Mouse (Mus musculus): ENCODE data around the gene Rhobtb3. TPM values are rescaled to one million over a fixed set of nuclear protein-coding genes. Genes with fewer than 3 reads are reported as not detected.

Gene Rhobtb3
- polyA plus RNA-seq, 1 experiment from 2014 or later: 21.0 TPM

DNA sequence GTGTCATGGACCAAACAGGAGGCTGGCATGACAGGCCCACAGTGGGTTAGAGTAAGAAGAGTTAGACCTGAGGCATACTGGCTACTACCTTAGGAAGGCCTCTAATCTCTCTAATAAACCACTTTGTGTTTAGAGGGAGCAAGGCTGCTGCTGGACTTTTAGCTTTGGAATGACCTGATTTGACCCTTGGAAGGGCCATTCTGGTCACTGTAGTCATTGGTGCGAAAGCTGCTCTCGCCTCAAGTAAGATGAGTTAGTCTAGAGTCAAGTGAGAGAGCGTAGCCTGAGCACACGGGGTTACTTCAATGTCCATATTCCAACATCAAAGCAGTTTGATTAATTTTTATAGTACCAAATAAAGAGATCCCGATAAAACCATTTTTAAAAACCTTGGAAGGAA, 100.4 kb downstream of the Rhobtb3 start:
- Histone ChIP-seq H3K27me3 (no peaks in the 10 kb centered on the region), H3K9me3 (no peaks in the 10 kb centered on the region), H3K4me2 (no peak overlapping the region), H3K27ac (replicated peaks) (no peak overlapping the region), H3K4me1 (replicated peaks) (peaks cover 30% of the 10 kb centered on the region), H3K36me3 (peaks cover 9% of the 10 kb centered on the region), H3K9ac (no peak overlapping the region), H3K4me3 (no peak overlapping the region)
- WGBS: 90% methylated on average over 5 of the region's 5 CpGs
- no peak for ATAC-seq (ENCODE audit: low FRiP score, low read depth)

GRCm38 (mm10) chr13:75841950-75842349, 101.8 kb downstream of the Rhobtb3 start:
- no peak overlapping the region for H3K27ac ChIP-seq (replicated peaks)
- WGBS: 82% methylated on average over 3 of the region's 3 CpGs
- peak overlapping the region; percentile 63 for H3K4me2 ChIP-seq
- H3K9ac ChIP-seq: no peak overlapping the region
- no peaks in the 10 kb centered on the region for H3K9me3 ChIP-seq
- peak overlapping the region; percentile 50 for H3K4me3 ChIP-seq
- H3K27me3 ChIP-seq: no peaks in the 10 kb centered on the region
- no peaks in the 10 kb centered on the region for H3K36me3 ChIP-seq
- peaks cover 30% of the 10 kb centered on the region for H3K4me1 ChIP-seq (replicated peaks)
- ATAC-seq (ENCODE audit: low FRiP score, low read depth): no peak

DNA sequence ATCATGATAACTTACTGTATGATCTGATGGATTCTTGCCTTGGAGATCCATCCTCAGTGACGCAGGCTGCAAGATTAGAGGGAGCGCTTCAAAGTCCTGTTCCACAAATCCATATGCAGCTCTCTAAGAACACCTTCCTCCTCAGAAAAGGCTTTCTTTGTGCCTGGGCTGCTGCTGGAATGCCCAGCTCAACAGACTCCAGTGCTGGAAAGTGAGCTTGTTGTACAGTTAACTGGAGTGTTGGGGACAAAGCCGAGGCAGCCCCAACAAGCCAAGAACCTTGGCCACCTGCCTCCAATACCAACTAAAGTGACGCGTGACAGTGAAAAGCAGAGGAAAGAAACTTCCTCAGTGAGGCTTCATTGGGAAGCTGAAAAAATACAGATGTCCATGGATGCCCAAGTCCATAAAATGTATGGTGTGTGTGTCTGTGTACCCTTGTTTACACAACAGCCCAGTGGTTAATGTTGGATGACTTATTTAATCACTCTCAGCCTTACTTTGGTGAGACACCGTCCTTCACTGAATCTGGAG, 102.9 kb downstream of the Rhobtb3 start:
- H3K36me3 ChIP-seq: no peaks in the 10 kb centered on the region
- no peaks in the 10 kb centered on the region for H3K9me3 ChIP-seq
- peak overlapping the region; percentile 51 for H3K9ac ChIP-seq
- H3K4me2 ChIP-seq: peak overlapping the region; percentile 63
- H3K4me3 ChIP-seq: peak overlapping the region; percentile 50
- peak overlapping the region; percentile 77 for H3K27ac ChIP-seq (replicated peaks)
- WGBS: 52% methylated on average over 6 of the region's 6 CpGs
- no peaks in the 10 kb centered on the region for H3K27me3 ChIP-seq
- no peak for ATAC-seq (ENCODE audit: low FRiP score, low read depth)
- H3K4me1 ChIP-seq (replicated peaks): peaks cover 30% of the 10 kb centered on the region

DNA sequence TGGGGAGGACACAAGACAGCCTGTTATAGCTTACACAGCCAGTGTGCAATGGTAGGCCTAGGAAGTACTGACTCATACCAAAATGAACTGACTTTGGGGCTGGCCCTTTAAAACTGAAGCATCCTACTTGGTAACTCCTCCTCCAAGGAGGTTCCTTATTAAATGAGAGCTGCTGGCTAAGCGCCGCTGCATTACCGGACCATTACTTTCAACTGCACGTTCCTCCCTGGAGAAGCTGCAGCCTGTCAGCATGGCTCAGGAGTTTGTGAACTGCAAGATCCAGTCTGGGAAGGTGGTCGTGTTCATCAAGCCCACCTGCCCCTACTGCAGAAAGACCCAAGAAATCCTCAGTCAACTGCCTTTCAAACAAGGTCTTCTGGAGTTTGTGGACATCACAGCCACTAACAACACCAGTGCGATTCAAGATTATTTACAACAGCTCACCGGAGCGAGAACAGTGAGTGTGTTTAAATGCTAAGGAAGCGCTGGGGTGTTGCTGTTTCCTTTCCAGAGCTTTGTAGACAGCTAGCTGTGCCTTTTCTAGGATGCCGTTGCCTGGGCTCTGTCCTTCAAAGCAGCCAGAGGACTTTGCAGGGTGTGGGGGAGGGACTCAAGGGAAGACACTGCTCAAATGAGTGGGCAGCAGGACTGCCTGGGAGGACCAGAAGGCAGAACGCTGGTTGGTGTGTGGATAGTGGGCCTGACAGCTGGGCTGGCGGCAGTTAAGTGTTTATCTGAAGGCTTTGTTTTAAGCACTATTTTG, 103.8 kb downstream of the Rhobtb3 start, which contains the start of gene Glrx:
Gene Glrx (plus strand): TSS at position 150 of the 763 bp plus-strand sequence.
- H3K9me3 ChIP-seq: no peaks in the 10 kb centered on the region

GRCm38 (mm10) chr13:75838506-75838905, 105.2 kb downstream of the Rhobtb3 start:
- Histone ChIP-seq H3K4me2 (no peak overlapping the region), H3K27ac (replicated peaks) (no peak overlapping the region), H3K4me1 (replicated peaks) (peaks cover 30% of the 10 kb centered on the region), H3K36me3 (no peaks in the 10 kb centered on the region), H3K4me3 (no peak overlapping the region), H3K27me3 (no peaks in the 10 kb centered on the region), H3K9ac (no peak overlapping the region), H3K9me3 (no peaks in the 10 kb centered on the region)
- no peak for ATAC-seq (ENCODE audit: low FRiP score, low read depth)
- WGBS: 98% methylated on average over 4 of the region's 4 CpGs

More for the DNA sequence above, 103.8 kb downstream of the Rhobtb3 start, which contains the start of gene Glrx:
- Histone ChIP-seq H3K27ac (replicated peaks) (peak within 1 kb of the TSS; percentile 77), H3K4me2 (peak within 1 kb of the TSS; percentile 63), H3K36me3 (no peaks in the 10 kb centered on the region), H3K27me3 (no peaks in the 10 kb centered on the region), H3K4me1 (replicated peaks) (peaks cover 30% of the 10 kb centered on the region), H3K9ac (peak within 1 kb of the TSS; percentile 51), H3K4me3 (peak within 1 kb of the TSS; percentile 50)
- WGBS: 0% methylated on average over 12 of the region's 12 CpGs
- peak; percentile 94 for ATAC-seq (ENCODE audit: low FRiP score, low read depth)

DNA sequence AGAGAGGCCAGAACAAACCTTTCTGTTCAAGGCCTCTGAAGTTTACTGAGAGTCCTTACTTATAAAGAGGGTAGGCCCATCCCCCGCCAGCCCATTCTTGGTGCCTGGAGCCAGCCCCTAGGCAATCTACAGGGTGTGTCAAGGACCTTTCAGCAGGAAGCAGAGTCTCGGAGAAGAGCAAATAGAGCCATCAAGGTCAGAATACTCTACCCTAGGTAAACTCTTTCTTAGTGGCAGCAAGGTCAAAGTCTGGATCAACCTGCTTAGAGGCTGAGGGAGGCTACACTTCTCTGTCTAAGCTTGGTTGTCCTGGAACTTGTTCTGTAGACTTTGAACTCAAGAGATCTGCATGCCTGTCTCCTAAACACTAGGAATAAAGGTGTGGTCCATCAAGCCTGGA, 108.3 kb downstream of the Rhobtb3 start:
- WGBS: 74% methylated on average over 2 of the region's 2 CpGs
- no peaks in the 10 kb centered on the region for H3K9me3 ChIP-seq
- H3K36me3 ChIP-seq: no peaks in the 10 kb centered on the region
- no peak overlapping the region for H3K27ac ChIP-seq (replicated peaks)
- peaks cover 6% of the 10 kb centered on the region for H3K4me1 ChIP-seq (replicated peaks)
- H3K27me3 ChIP-seq: no peaks in the 10 kb centered on the region
- no peak overlapping the region for H3K4me2 ChIP-seq
- ATAC-seq (ENCODE audit: low FRiP score, low read depth): no peak
- no peak overlapping the region for H3K9ac ChIP-seq
- H3K4me3 ChIP-seq: no peak overlapping the region

GRCm38 (mm10) chr13:75833499-75833898, 110.2 kb downstream of the Rhobtb3 start:
- no peaks in the 10 kb centered on the region for H3K4me1 ChIP-seq (replicated peaks)
- no peak for ATAC-seq (ENCODE audit: low FRiP score, low read depth)
- no peak overlapping the region for H3K27ac ChIP-seq (replicated peaks)
- H3K9ac ChIP-seq: no peak overlapping the region
- H3K4me2 ChIP-seq: no peak overlapping the region
- no peaks in the 10 kb centered on the region for H3K9me3 ChIP-seq
- no peak overlapping the region for H3K4me3 ChIP-seq
- H3K36me3 ChIP-seq: no peaks in the 10 kb centered on the region
- no peaks in the 10 kb centered on the region for H3K27me3 ChIP-seq

DNA sequence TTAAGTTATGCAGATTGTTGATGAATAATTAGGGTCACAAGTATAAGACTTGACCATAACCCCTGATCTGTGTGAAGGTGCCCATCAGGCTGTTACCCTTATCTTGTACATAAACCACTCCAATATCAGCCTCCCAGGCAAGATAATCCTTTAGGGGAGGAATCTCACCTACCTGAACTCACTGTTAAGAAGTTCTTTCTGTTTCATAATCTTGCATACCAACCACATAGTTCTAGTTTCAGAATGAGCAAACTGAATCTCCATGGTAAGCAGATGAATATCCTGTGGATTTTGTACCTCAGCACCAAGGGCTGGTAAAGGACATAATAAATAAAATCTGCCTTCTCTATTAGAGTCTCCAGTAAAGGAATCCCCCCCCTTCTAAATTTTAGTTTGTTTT, 111.0 kb downstream of the Rhobtb3 start:
- Histone ChIP-seq H3K27me3 (no peaks in the 10 kb centered on the region), H3K9ac (no peak overlapping the region), H3K36me3 (no peaks in the 10 kb centered on the region), H3K9me3 (no peaks in the 10 kb centered on the region), H3K4me3 (no peak overlapping the region), H3K4me2 (no peak overlapping the region), H3K4me1 (replicated peaks) (no peaks in the 10 kb centered on the region), H3K27ac (replicated peaks) (no peak overlapping the region)
- no peak for ATAC-seq (ENCODE audit: low FRiP score, low read depth)

- Histone ChIP-seq H3K4me3 (no peak overlapping the region), H3K9me3 (no peaks in the 10 kb centered on the region), H3K27ac (replicated peaks) (no peak overlapping the region), H3K27me3 (no peaks in the 10 kb centered on the region), H3K4me2 (no peak overlapping the region), H3K4me1 (replicated peaks) (no peaks in the 10 kb centered on the region), H3K9ac (no peak overlapping the region), H3K36me3 (no peaks in the 10 kb centered on the region)
- ATAC-seq (ENCODE audit: low FRiP score, low read depth): no peak
- 77% methylated on average over 6 of the region's 6 CpGs for WGBS
These were observed 112.0 kb downstream of the Rhobtb3 start for GRCm38 (mm10) chr13:75831710-75832109.

GRCm38 (mm10) chr13:75830708-75831107, 113.0 kb downstream of the Rhobtb3 start:
- H3K9ac ChIP-seq: no peak overlapping the region
- no peak overlapping the region for H3K27ac ChIP-seq (replicated peaks)
- no peaks in the 10 kb centered on the region for H3K4me1 ChIP-seq (replicated peaks)
- H3K9me3 ChIP-seq: no peaks in the 10 kb centered on the region
- no peaks in the 10 kb centered on the region for H3K36me3 ChIP-seq
- H3K4me2 ChIP-seq: no peak overlapping the region
- no peaks in the 10 kb centered on the region for H3K27me3 ChIP-seq
- H3K4me3 ChIP-seq: no peak overlapping the region
- WGBS: 97% methylated on average over 1 of the region's 1 CpGs
- no peak for ATAC-seq (ENCODE audit: low FRiP score, low read depth)

- no peak for ATAC-seq (ENCODE audit: low FRiP score, low read depth)
- H3K4me3 ChIP-seq: no peak overlapping the region
- no peak overlapping the region for H3K27ac ChIP-seq (replicated peaks)
- WGBS: 96% methylated on average over 1 of the region's 1 CpGs
- no peak overlapping the region for H3K9ac ChIP-seq
- H3K9me3 ChIP-seq: no peaks in the 10 kb centered on the region
- H3K4me1 ChIP-seq (replicated peaks): no peaks in the 10 kb centered on the region
- H3K27me3 ChIP-seq: no peaks in the 10 kb centered on the region
- no peaks in the 10 kb centered on the region for H3K36me3 ChIP-seq
- H3K4me2 ChIP-seq: no peak overlapping the region
These were observed 118.3 kb downstream of the Rhobtb3 start for GRCm38 (mm10) chr13:75825388-75825787.

DNA sequence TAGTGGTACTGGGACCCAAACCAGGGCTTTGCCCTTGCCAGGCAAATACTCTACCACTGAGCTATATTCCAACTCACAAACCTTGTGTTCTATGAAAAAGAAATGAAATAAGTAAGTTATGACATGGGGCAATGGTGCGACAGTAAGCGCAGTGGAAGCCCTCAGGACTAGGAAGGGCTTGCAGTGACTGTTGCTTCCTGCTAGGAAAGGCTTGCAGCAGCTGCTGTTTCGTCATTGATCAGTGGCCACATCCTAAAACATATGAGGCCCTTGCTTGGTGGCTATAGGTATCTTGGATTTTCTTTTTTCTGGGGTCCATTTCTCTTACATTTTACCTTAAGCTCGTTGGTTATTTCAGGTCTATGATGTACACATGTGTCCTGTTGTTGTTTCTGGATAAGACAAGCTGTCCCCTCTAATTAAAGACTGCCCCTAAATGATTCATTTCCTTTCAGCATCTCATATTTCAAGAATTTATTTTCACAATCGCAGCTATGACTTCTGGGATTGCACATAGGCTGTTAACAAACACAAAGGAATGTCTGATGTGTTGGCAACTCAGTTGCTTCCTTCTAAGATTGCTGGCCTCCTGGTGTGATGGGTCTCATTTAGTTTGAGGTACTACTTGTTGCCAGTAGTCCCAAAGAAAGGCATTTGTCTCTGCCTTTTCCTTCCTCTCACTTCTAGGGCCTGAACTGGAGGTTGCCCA, 119.0 kb downstream of the Rhobtb3 start:
- no peak overlapping the region for H3K9ac ChIP-seq
- H3K4me2 ChIP-seq: no peak overlapping the region
- H3K9me3 ChIP-seq: no peaks in the 10 kb centered on the region
- H3K36me3 ChIP-seq: no peaks in the 10 kb centered on the region
- no peaks in the 10 kb centered on the region for H3K4me1 ChIP-seq (replicated peaks)
- no peak overlapping the region for H3K4me3 ChIP-seq
- no peak for ATAC-seq (ENCODE audit: low FRiP score, low read depth)
- 90% methylated on average over 5 of the region's 5 CpGs for WGBS
- H3K27ac ChIP-seq (replicated peaks): no peak overlapping the region
- H3K27me3 ChIP-seq: no peaks in the 10 kb centered on the region
